10 mouse cellular contexts compared by ENCODE assay signal in genomic region chr19:38206669-38207068, GRCm38 (mm10). TPM values are rescaled to one million over a fixed set of nuclear protein-coding genes. Genes with fewer than 3 reads are reported as not detected.
DNase-seq lines count a peak whose midpoint lies in the region; ATAC-seq and TF ChIP-seq lines count a peak whose summit lies in the region.
"Had no signal": no experiment of that assay in that cellular context is flagged by ENCODE, and none has a peak within 500 bp of the region (broad histone marks: within the 10 kb centered on the region; RNA-seq: fewer than 3 reads in every experiment).

No protein-coding gene starts in this region.

- H3K4me2 ChIP-seq in midbrain, embryonic 13.5 days (replicated peaks), result no peak overlapping the region

- no peaks in the 10 kb centered on the region for H3K4me1 ChIP-seq in midbrain, embryonic 13.5 days (replicated peaks)

- no peak overlapping the region for H3K27ac ChIP-seq in layer of hippocampus, adult 2 months
- no peak overlapping the region for H3K27ac ChIP-seq in midbrain, embryonic 13.5 days

- H3K9me3 ChIP-seq in midbrain, embryonic 13.5 days, result no peaks in the 10 kb centered on the region

- no peak overlapping the region for H3K4me3 ChIP-seq in layer of hippocampus, adult 2 months
- no peak overlapping the region for H3K4me3 ChIP-seq in midbrain, embryonic 13.5 days (replicated peaks)

- no peak overlapping the region for H3K9ac ChIP-seq in midbrain, embryonic 13.5 days (replicated peaks)

- ATAC-seq in midbrain, embryonic 13.5 days, result peak; percentile 70; the same call in 1 of the 2 replicates
- no peak for ATAC-seq in CD4-positive, CD25-positive, alpha-beta regulatory T cell, adult 4 months
- ATAC-seq in erythroid progenitor cell, adult 5-6 weeks (replicated peaks; ENCODE audit: low FRiP score, poor library complexity, severe bottlenecking), result no peak

- 47% methylated on average over 9 of the region's 9 CpGs for WGBS in midbrain, embryonic 13.5 days

- peak; percentile 83 for TF ChIP-seq CTCF in layer of hippocampus, adult 2 months (conservative IDR thresholded peaks at IDR 0.05)

- peaks cover 30% of the 10 kb centered on the region for H3K36me3 ChIP-seq in midbrain, embryonic 13.5 days

- DNase-seq in adrenal gland, postnatal 14 days, result peak; percentile 10
- DNase-seq in adrenal gland, adult 8-10 months, result no peak
- DNase-seq in layer of hippocampus, adult 2 months (ENCODE audit: low spot score in 2 of 2), result peak; percentile 29 to 56
- DNase-seq in layer of hippocampus, adult 9-10 months (ENCODE audit: low spot score), result no peak
- DNase-seq in embryo, embryonic 10.5 days (ENCODE audit: low spot score), result peak; percentile 24
- DNase-seq: gastrocnemius, postnatal 25 days; thymus, postnatal 25 days had no signal

- H3K27me3 ChIP-seq in midbrain, embryonic 13.5 days, result no peaks in the 10 kb centered on the region

RNA-seq across cellular contexts. Expression of gene Fra10ac1, which starts 17.3 kb away (rescaled TPM):
- total RNA-seq in adrenal gland, postnatal 14 days (2021), result 18.9 and 23.2 TPM in 2 replicates
- 10 to 100 TPM; 13.3 to 20.3 (median 15.6) TPM for total RNA-seq in adrenal gland, adult 8-10 months (2022)
- 10 to 100 TPM; 17.8 to 22.4 TPM for total RNA-seq in layer of hippocampus, adult 2 months (2021)
- 50.9 and 54.6 TPM in 2 replicates for polyA plus RNA-seq in midbrain, embryonic 13.5 days (2015; fragmentation: Nextera tagmentation; extraction: Ambion mirVana)
- 10 to 100 TPM; 29.8 to 33.4 TPM for polyA plus RNA-seq in CD4-positive, CD25-positive, alpha-beta regulatory T cell, adult 4 months (2017; shearing (Covaris generic))
- total RNA-seq in erythroid progenitor cell, adult 5-6 weeks (2015; ENCODE audit: low replicate concordance), result 1.8 and 2.1 TPM in 2 replicates
- 6.1 and 9.5 TPM in 2 replicates for total RNA-seq in erythroid progenitor cell, adult 5-6 weeks (2017; ENCODE audit: low replicate concordance)

RNA-seq across cellular contexts. Expression of gene Lgi1, which starts 57.7 kb away (rescaled TPM):
- total RNA-seq in adrenal gland, postnatal 14 days (2021), result 2.6 and 3.5 TPM in 2 replicates
- under 1 TPM; 0.42 to 0.84 (median 0.56) TPM for total RNA-seq in adrenal gland, adult 8-10 months (2022)
- total RNA-seq in layer of hippocampus, adult 2 months (2021), result 100 to 1,000 TPM; 196 to 209 TPM
- 8.8 and 10.0 TPM in 2 replicates for polyA plus RNA-seq in midbrain, embryonic 13.5 days (2015; fragmentation: Nextera tagmentation; extraction: Ambion mirVana)
- polyA plus RNA-seq in CD4-positive, CD25-positive, alpha-beta regulatory T cell, adult 4 months (2017; shearing (Covaris generic)), result under 1 TPM; 0.27 to 0.28 TPM
- not detected in 2 replicates for total RNA-seq in erythroid progenitor cell, adult 5-6 weeks (2015; ENCODE audit: low replicate concordance)
- not detected in 2 replicates for total RNA-seq in erythroid progenitor cell, adult 5-6 weeks (2017; ENCODE audit: low replicate concordance)

Comparison
In these comparisons a context has a peak if more than half of its experiments do, and no peak if none do; other contexts are left out.
1. DNase-seq: peak in adrenal gland, postnatal 14 days (single experiment), layer of hippocampus, adult 2 months (2 of 2) and embryo, embryonic 10.5 days (single experiment); none in adrenal gland, adult 8-10 months (single experiment) and layer of hippocampus, adult 9-10 months (single experiment).
2. RNA of gene Lgi1, which starts 57.7 kb away (total RNA-seq): 196 to 209 TPM in layer of hippocampus, adult 2 months; 2.6 to 3.5 TPM in adrenal gland, postnatal 14 days, 0.42 to 0.84 TPM in adrenal gland, adult 8-10 months and not detected in erythroid progenitor cell, adult 5-6 weeks; every median in the first group is over 10 times any median in the second.